Mouse (Mus musculus) myocyte (in vitro differentiated cells): ENCODE results near the gene Haspin. TPM values are rescaled to one million over a fixed set of nuclear protein-coding genes. Genes with fewer than 3 reads are reported as not detected.

Source experiments
- H3K27me3 ChIP-seq: one replicate; pipeline ENCODE4 v1.6.1; 2011; ENCODE audit not compliant: control insufficient read depth, insufficient read depth, insufficient read length
- H3K36me3 ChIP-seq: one replicate; pipeline ENCODE4 v1.6.1; 2011; ENCODE audit not compliant: control insufficient read depth, insufficient read depth
- H3K4me2 ChIP-seq: one replicate; pipeline ENCODE4 v1.6.1; 2011; ENCODE audit warnings: low read depth, control low read depth
- H3K4me3 ChIP-seq: one replicate; pipeline ENCODE4 v1.5.1; 2011; ENCODE audit warnings: mild to moderate bottlenecking, control low read depth, moderate library complexity
- H3K79me2 ChIP-seq: one replicate; pipeline ENCODE4 v1.6.1; 2011; ENCODE audit not compliant: control insufficient read depth, insufficient read depth
- H3ac ChIP-seq: one replicate; pipeline ENCODE4 v1.6.1; 2011; ENCODE audit not compliant: control insufficient read depth, insufficient read length
- CEBPB ChIP-seq: IDR thresholded peaks from 2 replicates; pipeline ENCODE4 v1.6.1; 2011; ENCODE audit warnings: mild to moderate bottlenecking, moderate library complexity; ENCODE audit not compliant: poor library complexity, insufficient read depth, severe bottlenecking
- E2F4 ChIP-seq: IDR thresholded peaks from one replicate; pipeline ENCODE4 v1.6.1; 2011; ENCODE audit warnings: mild to moderate bottlenecking, control low read depth, moderate library complexity; ENCODE audit not compliant: insufficient read depth
- MAX ChIP-seq: IDR thresholded peaks from one replicate; pipeline ENCODE4 v1.6.1; 2011; ENCODE audit warnings: low read depth, mild to moderate bottlenecking, control low read depth
- MYOD1 ChIP-seq, 3 experiments: IDR thresholded peaks; one replicate each; pipeline ENCODE4 v1.6.1; 2011; ENCODE audit warnings: control low read depth in 2 of 3, low read depth in 2 of 3, mild to moderate bottlenecking in 2 of 3, moderate library complexity in 1 of 3; ENCODE audit not compliant: insufficient read length in 2 of 3, control insufficient read depth in 1 of 3
- MYOG ChIP-seq, 3 experiments: IDR thresholded peaks; one replicate each; pipeline ENCODE4 v1.6.1; 2011; ENCODE audit warnings: control low read depth in 2 of 3, low read depth in 2 of 3, mild to moderate bottlenecking in 2 of 3; ENCODE audit not compliant: insufficient read length in 2 of 3, control insufficient read depth in 1 of 3, insufficient read depth in 1 of 3
- POLR2A ChIP-seq: IDR thresholded peaks from one replicate; pipeline ENCODE4 v1.6.1; 2011; ENCODE audit warnings: low read depth, mild to moderate bottlenecking, control low read depth, moderate library complexity; ENCODE audit not compliant: insufficient read length
- POLR2AphosphoS2 ChIP-seq: IDR thresholded peaks from one replicate; pipeline ENCODE4 v1.6.1; 2011; ENCODE audit warnings: low read depth, control low read depth; ENCODE audit not compliant: insufficient read length
- REST ChIP-seq: IDR thresholded peaks from one replicate; pipeline ENCODE4 v1.6.1; 2011; ENCODE audit warnings: mild to moderate bottlenecking, control low read depth, moderate library complexity; ENCODE audit not compliant: insufficient read depth, insufficient read length
- SRF ChIP-seq: IDR thresholded peaks from one replicate; pipeline ENCODE4 v1.6.1; 2011; ENCODE audit warnings: low read depth; ENCODE audit not compliant: control insufficient read depth, insufficient read length
- TCF12 ChIP-seq: IDR thresholded peaks from one replicate; pipeline ENCODE4 v1.6.1; 2011; ENCODE audit warnings: mild to moderate bottlenecking, control low read depth; ENCODE audit not compliant: poor library complexity, insufficient read depth, severe bottlenecking
- TCF3 ChIP-seq: IDR thresholded peaks from one replicate; pipeline ENCODE4 v1.6.1; 2011; ENCODE audit warnings: low read depth, control low read depth; ENCODE audit not compliant: insufficient read length
- USF1 ChIP-seq: IDR thresholded peaks from one replicate; pipeline ENCODE4 v1.6.1; 2011; ENCODE audit warnings: low read depth, mild to moderate bottlenecking, control low read depth, moderate library complexity
- polyA plus RNA-seq: library from polyadenylated mRNA; unstranded; fragments of >200 nt; fragmentation: generic; extraction: Trizol; gene quantifications from one replicate; pipeline ENCODE4 v1.2.1, GENCODE M21; 2012; ENCODE audit warnings: missing spikeins

The Haspin gene
- polyA plus RNA-seq, 1 experiment = 3.3 TPM

DNA sequence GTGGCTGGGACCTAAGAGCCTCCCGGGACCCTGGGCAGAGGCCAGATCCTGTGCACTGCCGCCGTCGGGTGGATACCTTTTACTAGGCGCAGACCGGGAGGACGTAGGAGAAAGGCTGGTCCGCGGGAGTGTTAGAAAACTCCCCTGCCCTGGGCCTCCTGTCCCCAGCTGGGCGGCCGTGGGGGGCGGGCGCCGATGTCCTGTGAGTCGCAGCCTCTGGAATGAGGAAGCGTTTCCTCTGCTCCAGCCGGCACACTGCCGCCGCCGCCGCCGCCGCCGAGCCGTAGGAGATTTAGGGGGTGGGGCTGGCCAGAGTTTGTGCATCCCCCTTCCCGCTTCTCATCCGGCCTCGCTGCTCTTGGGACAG lies 39.4 kb upstream of the Haspin start:
- Histone ChIP-seq H3ac (peak overlapping the region; percentile 92), H3K79me2 (peaks cover 65% of the 10 kb centered on the region), H3K4me3 (peak overlapping the region; percentile 77), H3K36me3 (peaks cover 9% of the 10 kb centered on the region), H3K27me3 (no peaks in the 10 kb centered on the region), H3K4me2 (peak overlapping the region; percentile 82)
- TF ChIP-seq TCF12 (no peak), SRF (peak; percentile 11)

DNA sequence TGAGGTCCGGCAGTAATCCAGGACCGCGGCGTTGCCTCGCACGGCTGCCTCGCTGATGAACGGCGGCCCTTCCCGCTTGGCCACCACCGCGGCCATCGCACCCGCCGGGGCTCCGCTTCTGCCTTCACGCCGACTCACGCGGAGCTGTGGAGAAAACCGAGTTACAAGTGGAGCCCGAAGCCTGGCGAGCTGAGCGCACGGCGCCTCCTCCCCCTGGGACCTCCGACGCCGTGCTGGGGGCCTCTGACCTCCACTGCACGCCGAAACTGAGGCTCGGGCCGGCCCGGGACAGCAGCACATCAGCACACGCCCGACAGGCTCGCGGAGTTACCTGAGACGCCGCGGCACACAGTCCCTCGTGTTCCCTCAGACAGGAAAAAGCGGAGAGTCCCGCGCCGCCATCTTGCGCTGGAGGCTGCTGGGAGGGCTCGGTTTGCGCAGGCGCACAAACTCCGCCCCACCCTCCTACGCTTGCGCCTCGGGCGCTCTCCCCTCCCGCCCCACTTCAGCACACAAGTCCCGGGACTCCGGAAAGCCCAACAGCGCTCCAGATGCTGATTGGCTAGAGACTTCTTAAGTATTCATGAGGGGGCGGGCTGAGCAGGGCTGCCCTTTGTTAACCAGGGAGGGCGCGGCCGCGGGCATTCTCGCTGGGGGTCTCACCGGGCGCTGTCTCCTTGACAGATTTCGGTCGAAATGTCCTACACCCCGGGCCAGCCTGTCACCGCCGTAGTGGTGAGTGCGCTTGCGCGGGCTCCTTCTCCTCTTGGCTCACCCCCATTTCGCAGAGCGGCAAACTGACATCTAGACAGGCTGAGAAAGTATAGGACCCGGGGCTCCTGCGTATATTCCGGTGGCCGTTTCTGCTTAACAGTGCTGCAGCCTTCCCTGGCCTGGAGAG lies 38.8 kb upstream of the Haspin start, which contains the start of the genes Emc6 and Tax1bp3:
TSS of gene Emc6 (minus strand) at position 430 of the 901 bp plus-strand sequence.
TSS of gene Tax1bp3 (plus strand) at position 476 of the 901 bp plus-strand sequence.
- Histone ChIP-seq H3K4me3 (peak within 1 kb of the TSS; percentile 77), H3K27me3 (no peaks in the 10 kb centered on the region), H3K36me3 (peaks cover 9% of the 10 kb centered on the region), H3K79me2 (peaks cover 65% of the 10 kb centered on the region), H3ac (peak within 1 kb of the TSS; percentile 92), H3K4me2 (peak within 1 kb of the TSS; percentile 98)
- TF ChIP-seq TCF12 (no peak), POLR2A (peak; percentile 75), MAX (no peak), CEBPB (no peak), E2F4 (no peak), MYOG (IDR thresholded peaks at IDR 0.05; ENCODE audit: control insufficient read depth in 1 of 3, insufficient read depth in 1 of 3, insufficient read length in 2 of 3, low read depth in 2 of 3) (peak in 1 of 3 experiments; percentile 7), USF1 (no peak), REST (no peak), SRF (peak; percentile 39), TCF3 (no peak), POLR2AphosphoS2 (peak; percentile 76), MYOD1 (IDR thresholded peaks at IDR 0.05; ENCODE audit: control insufficient read depth in 1 of 3, insufficient read length in 2 of 3, low read depth in 2 of 3) (no peak)

DNA sequence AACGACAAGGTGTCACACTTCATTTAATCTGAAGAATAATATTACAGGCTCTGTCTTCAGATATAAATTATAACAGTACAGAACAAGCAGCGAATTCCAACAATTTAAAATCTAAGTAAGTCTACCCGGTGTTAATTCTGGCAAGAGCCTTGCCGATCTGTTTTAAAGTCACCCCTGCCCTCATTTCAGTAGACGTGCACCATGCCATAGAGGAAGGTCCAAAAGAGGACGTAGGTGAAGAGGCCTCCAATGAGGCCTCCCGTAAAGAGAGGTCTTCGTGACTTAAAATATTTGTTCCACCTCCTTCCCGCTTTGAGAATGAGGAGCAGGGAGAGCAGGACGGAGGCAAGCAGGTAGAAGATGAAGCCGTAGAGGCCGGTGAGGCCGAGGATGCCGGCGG lies 38.1 kb upstream of the Haspin start:
- peak overlapping the region; percentile 92 for H3ac ChIP-seq
- peaks cover 9% of the 10 kb centered on the region for H3K36me3 ChIP-seq
- TF ChIP-seq POLR2A (no peak), CEBPB (0 out of 2 replicates have a peak, but pooled peaks have one; percentile 0)
- H3K4me3 ChIP-seq = peak overlapping the region; percentile 77
- H3K79me2 ChIP-seq = peaks cover 65% of the 10 kb centered on the region
- H3K4me2 ChIP-seq = peak overlapping the region; percentile 98
- H3K27me3 ChIP-seq = no peaks in the 10 kb centered on the region

DNA sequence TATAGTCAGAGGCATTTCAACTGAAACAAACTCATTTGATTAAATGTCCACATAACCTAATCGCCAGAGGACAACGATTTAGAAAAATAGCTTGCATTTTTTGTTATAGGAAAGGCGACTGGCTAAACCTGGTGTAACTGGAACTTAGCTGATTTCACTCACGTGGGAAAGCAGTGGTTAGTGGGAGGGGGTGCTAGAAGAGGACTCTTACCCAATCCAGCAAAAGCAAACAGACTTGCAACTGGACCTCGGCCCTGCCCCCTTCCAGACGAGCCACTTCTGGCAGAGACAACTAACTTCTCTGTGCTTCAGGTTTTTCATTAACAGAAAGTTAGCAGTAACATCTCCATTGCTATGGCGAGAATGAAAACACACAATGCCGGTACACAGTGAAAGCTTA lies 37.5 kb upstream of the Haspin start:
- H3ac ChIP-seq = no peak overlapping the region
- peak overlapping the region; percentile 77 for H3K4me3 ChIP-seq
- TF ChIP-seq CEBPB = 0 out of 2 replicates have a peak, but pooled peaks have one; percentile 1
- no peak for TF ChIP-seq E2F4
- TF ChIP-seq MYOD1 (IDR thresholded peaks at IDR 0.05; ENCODE audit: control insufficient read depth in 1 of 3, insufficient read length in 2 of 3, low read depth in 2 of 3) = no peak
- TF ChIP-seq POLR2A = no peak
- peaks cover 9% of the 10 kb centered on the region for H3K36me3 ChIP-seq
- H3K79me2 ChIP-seq = peaks cover 65% of the 10 kb centered on the region
- peak overlapping the region; percentile 98 for H3K4me2 ChIP-seq
- no peaks in the 10 kb centered on the region for H3K27me3 ChIP-seq

DNA sequence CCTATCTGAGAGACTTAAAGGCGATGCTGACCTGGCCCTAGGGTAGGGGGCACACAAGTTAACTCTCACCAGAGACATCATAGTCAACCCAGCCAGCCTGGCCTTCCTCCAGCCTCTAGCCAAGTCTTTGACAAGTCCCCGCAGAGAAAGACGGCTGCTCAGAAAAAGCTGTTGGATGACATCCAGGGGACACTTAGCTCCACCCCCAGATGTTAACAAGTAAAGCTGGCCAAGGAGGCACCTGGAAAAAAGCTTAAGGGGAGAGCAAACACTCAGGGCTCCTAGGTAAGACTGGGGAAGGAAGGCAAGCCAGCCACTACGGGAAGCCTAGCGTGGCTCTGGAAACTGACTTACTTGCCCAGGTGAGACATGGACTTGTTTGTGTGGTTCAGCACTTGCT lies 34.1 kb upstream of the Haspin start:
- Histone ChIP-seq H3K4me3 (no peak overlapping the region), H3K79me2 (peaks cover 37% of the 10 kb centered on the region), H3K4me2 (no peak overlapping the region), H3ac (no peak overlapping the region), H3K36me3 (peaks cover 9% of the 10 kb centered on the region), H3K27me3 (no peaks in the 10 kb centered on the region)
- TF ChIP-seq E2F4 (no peak), TCF12 (no peak), CEBPB (no peak)
